Mouse (Mus musculus): Measurements from ENCODE around the gene Ostm1. TPM values are rescaled to one million over a fixed set of nuclear protein-coding genes. Genes with fewer than 3 reads are reported as not detected.

Gene Ostm1
- total RNA-seq, 2 experiments from 2014 or later, result 53.0 to 54.7 TPM

DNA sequence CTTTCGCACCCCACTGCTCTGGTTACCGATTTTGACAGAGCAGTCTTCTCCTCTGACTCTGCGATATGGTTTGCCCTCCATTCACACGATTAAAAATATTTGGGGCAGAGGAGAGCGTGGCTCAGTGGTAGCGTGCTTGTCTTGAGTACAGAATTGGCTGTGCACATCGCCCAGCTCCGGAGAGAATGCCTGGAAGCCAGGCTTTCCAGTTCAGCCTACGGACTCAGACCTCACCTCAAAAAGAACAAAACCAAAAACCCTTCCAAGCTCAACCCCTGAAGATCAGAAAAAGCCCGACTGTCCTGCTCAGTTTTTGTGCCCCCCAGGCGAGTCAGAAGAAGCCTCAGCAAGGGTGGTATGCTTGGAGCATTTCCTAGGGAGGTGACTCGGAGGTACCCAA is 29.5 kb downstream of the Ostm1 start:
- DNase-seq (ENCODE audit: low spot score in 2 of 2), result no peak
- TF ChIP-seq CTCF (conservative IDR thresholded peaks at IDR 0.05), result no peak
- Histone ChIP-seq H3K4me3 (no peak overlapping the region), H3K27ac (no peak overlapping the region)

DNA sequence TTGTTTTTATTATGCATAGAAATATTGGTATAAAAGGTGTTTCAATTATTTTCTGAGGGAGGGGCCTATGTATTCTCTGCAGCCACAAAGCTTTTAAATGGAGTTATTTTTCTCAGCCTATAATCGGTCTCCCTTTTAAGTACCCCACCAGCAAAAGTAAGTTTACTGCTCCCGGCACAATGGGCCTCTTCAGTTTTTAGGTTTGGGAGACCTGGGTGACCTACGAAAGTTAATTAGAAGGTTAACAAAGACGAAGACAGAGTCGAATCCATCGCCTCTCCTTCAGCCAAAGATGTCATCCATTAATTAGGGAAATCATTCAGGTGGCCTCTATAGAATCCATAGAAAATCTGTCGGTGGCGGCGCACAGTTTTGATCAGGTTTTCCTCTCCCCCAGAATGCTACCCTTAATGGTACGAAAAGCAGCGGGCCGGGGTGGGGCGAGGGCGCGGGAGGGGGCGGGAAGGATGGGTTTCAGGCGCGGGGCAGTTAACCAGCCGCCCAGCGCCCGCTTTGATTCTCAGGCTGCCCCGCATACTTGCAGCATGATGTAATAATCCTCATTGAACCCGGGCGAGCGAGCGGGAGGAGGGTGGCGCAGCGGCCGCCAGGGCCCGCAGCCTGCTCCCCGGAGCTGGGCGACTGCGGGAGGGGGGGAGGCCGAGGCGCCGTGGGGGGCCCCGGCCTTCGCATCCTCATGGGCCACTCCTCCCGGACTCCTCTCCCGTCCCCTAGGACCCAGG is 30.2 kb downstream of the Ostm1 start:
- peak; percentile 33 for TF ChIP-seq CTCF (conservative IDR thresholded peaks at IDR 0.05)
- no peak for DNase-seq (ENCODE audit: low spot score in 2 of 2)
- Histone ChIP-seq H3K4me3 (peak overlapping the region; percentile 41), H3K27ac (no peak overlapping the region)

DNA sequence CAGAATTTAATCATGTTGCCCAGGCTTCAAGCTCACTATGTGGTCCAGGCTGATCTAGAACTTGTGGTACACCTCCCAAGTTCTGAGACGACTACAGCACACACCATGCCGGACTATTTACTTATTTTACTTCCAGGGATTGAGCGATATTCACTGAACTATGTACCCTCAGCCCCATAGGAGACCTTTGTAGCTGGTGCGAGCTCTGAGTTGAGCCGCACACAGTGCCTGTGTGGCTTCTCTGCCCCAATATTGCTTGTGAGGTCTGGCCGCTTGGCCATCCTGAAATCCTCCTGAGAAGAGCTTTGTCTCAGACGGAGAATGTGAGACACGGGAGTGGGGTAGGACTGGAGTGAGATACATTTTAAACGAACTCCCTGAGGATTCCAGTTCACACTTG is 31.1 kb downstream of the Ostm1 start:
- no peak for DNase-seq (ENCODE audit: low spot score in 2 of 2)
- Histone ChIP-seq H3K4me3 (no peak overlapping the region), H3K27ac (no peak overlapping the region)
- no peak for TF ChIP-seq CTCF (conservative IDR thresholded peaks at IDR 0.05)

DNA sequence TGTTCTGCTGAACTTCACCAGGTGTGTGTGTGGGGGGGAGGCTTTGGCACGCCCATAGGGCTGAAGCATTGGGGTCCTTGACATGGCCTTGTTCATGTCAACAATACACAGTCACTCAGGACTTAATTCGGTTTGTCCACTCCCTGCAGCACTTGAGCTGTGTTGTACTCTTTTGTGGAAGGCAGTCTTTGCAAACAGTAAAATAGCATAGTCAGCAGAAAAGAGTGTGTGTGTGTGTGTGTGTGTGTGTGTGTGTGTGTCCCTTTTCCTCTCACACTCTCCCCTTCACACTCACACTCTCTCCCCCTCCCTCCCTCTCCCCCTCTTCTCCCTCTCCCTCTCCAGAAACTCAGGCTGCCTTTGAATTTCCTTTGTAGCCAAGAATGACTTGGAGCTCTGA is 34.7 kb downstream of the Ostm1 start:
- DNase-seq (ENCODE audit: low spot score in 2 of 2), result no peak
- Histone ChIP-seq H3K4me3 (no peak overlapping the region), H3K27ac (no peak overlapping the region)
- no peak for TF ChIP-seq CTCF (conservative IDR thresholded peaks at IDR 0.05)

DNA sequence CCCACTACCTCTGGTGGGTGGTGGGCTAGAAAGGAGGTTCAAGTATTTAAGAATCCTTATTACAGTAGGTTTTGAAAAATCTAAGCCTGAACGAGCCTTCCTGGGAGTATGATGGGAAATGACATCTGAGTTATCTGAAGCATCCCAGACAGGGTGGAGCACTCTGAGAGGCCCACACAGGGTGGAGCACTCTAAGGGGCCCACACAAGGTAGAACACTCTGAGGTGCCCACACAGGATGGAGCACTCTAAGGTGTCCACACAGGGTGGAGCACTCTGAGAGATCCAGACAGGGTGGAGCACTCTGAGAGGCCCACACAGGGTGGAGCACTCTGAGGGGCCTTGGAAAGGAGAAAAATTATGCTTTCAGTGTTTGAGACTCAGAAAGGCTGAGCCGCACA is 42.3 kb downstream of the Ostm1 start:
- TF ChIP-seq CTCF (conservative IDR thresholded peaks at IDR 0.05), result no peak
- Histone ChIP-seq H3K4me3 (no peak overlapping the region), H3K27ac (no peak overlapping the region)
- no peak for DNase-seq (ENCODE audit: low spot score in 2 of 2)

DNA sequence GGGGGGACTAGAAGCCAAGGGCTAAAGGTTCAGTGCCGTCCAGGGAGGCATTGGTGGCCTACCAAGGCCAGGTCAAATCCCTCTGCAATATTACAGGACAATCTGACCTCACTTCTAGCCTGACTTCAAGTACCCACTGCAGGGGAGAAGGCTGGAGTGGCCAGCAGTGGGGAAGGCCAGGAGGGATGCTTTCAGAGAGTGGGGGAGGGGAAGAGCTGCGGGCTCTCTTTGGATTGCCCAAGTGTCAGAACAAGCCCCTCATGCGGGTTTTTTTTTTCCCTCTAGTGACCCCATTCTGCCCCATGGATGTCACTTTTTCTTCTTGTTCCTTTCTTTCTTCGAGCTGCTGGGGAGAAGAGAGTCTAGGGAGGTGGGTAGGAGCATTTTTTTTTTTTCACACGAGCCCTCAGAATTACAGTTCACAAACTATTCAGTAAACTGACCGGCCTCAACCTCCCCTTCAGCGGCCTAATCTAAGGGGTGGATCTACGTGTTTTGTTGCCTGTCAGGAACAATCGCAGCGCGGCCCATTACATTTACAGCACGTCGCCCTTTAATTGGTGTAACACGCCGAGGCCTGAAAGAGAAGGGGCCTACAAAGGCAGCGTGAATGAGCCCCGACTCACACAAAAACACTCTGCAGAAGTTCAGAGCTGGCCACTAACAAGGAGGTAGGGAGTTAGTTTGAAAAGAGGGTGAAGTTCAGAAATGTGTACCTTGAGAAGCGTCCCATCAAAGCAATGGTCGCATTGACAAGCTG is 47.2 kb downstream of the Ostm1 start:
- Histone ChIP-seq H3K27ac (peak overlapping the region; percentile 43; the same call in 1 of the 2 replicates), H3K4me3 (no peak overlapping the region)
- DNase-seq (ENCODE audit: low spot score in 2 of 2), result no peak
- no peak for TF ChIP-seq CTCF (conservative IDR thresholded peaks at IDR 0.05)

DNA sequence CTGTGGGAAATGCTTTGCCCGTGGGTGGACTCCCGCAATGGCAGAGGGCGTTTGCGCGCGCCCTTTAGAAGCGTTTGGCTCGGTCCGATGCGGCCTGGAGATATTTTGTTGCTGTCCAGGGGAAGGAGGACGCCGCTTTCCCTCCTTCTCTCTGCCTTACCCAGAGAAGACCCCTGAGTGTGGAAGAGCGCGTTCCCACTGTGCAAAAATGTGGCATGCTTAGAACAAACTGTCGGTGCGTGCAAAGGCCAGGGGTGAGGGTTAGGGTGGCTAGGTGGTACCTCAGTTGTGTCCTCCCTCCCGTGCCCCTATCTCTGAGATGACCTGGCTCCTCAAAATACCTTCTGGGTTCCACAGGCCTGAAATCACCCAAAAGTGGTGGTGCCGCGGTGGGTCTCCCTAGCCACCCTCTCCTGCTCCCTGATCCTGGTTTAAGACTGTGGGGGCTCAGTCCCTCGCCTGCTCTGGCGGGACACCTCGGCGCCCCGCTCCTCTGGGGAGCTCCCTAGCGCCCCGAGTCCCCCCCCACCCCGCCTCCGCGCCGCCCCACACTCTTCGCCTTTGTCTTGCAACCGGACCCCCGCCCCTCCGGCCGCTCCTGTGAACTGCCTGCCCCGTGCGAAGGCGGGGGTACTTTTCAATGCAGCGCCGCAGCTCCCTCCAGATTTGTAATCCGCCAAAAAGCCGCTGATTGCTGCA is 48.3 kb downstream of the Ostm1 start:
- Histone ChIP-seq H3K27ac (peak overlapping the region; percentile 43; the same call in 1 of the 2 replicates), H3K4me3 (peak overlapping the region; percentile 39)
- DNase-seq (ENCODE audit: low spot score in 2 of 2), result no peak
- no peak for TF ChIP-seq CTCF (conservative IDR thresholded peaks at IDR 0.05)

DNA sequence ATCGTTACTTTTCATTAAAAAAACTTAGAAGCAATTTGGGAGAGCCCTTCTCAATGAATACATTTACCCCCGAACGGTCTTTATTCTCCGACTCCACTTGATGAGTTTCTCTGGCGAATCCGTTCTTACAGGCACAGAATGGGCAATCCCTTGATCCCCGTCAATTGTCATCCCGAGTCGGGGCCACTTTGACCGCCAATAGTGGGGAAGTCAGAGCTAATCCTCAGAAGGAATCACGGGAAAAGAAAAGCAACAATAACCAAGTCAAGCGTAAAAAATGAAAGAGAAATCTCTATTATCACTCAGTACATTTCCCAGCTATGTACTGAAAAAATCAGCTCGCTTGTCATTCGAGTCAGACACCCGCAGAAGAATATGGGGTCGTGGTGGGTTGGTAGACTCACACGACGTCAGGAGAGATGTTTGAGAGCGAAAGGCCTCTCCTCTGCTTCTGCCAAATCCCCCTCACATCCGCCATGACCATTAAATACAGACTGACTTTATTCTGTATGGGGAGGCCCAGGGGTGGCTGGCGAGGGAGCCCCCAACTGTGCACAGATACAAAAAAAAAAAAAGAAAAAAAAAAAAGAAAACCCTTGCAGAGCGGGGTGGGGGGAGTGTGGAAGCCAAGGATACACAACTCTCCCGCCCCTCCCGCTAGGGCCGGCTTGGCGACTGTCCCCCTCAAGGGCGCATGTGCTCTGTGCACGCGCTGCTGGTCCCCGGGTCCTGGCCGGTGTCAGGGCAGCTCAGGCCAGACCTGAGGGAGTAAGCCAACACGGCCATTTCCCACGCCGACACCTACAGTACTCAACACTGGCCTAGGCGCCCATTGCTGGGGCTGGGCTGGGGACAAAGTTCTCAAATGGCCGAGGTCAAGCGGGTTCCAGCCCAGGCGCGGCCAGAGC is 49.1 kb downstream of the Ostm1 start:
- no peak for DNase-seq (ENCODE audit: low spot score in 2 of 2)
- no peak for TF ChIP-seq CTCF (conservative IDR thresholded peaks at IDR 0.05)
- Histone ChIP-seq H3K4me3 (peak overlapping the region; percentile 40), H3K27ac (peak overlapping the region; percentile 43; the same call in 1 of the 2 replicates)

DNA sequence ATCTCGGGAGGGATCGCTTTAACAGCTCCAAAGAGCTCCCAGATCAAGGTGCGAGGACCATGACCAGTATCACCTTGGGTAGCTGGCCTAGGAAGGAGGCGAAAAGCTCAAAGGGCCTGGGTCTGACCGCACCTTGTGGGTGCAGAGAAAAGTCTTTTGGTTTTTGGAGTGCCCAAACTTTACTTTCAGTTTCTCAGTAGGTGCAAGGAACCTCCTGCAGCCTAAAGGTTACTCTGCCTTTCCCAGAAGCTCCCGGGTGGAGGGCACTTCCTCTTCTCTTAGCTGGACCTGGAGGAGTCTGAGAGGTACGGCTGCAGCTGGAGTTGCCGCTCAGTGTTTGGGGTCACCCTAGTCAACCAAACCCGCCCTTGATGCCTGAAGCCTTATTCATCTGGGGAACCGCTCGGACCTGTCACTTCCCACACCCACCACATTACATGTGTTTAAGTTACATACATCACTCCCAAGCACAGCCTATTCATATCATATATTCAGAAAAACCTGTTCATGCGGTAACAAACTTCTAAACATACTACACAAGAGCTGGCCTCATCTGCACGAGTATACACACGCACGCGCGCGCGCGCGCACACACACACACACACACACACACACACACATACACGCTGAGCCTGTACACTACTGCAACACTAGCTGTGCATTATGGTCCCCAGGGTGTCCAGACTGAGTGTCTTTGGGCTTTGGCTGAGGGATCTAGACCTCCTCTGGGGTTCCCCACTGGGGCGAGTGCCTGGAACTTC is 49.9 kb downstream of the Ostm1 start:
- H3K4me3 ChIP-seq, result peak overlapping the region; percentile 40; the same call in 1 of the 2 replicates
- no peak for TF ChIP-seq CTCF (conservative IDR thresholded peaks at IDR 0.05)
- H3K27ac ChIP-seq, result no peak overlapping the region
- no peak for DNase-seq (ENCODE audit: low spot score in 2 of 2)

DNA sequence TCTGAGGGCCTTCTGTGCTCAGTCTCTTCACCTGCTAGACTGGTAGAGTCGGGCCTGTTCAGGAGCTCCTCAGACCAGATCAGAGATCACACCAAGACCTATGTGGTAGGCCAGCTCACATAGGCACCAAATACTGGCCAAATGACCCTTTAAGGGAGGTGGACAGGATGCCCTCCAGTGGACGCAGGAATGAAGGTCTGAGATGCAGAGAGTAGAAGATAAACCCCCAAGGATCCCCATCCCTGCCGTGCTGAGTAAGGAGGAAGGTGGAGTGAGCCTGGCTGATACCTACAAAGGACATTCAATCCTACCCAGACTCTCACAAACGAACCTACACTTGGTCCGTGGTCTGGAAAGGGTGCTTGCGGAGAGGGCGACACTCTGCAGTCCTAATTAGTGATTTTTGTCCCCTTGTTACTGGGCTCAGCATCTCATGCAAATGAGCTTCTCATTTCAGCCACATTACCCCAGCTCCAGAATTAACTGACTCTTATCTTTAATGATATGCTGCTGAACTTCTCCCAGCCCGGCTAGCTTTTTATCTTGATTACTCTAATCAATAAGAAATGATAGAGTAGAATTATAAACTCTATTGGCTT is 50.6 kb downstream of the Ostm1 start:
- H3K27ac ChIP-seq, result no peak overlapping the region
- H3K4me3 ChIP-seq, result no peak overlapping the region
- DNase-seq (ENCODE audit: low spot score in 2 of 2), result no peak
- TF ChIP-seq CTCF (conservative IDR thresholded peaks at IDR 0.05), result no peak; the same call in 1 of the 2 replicates

DNA sequence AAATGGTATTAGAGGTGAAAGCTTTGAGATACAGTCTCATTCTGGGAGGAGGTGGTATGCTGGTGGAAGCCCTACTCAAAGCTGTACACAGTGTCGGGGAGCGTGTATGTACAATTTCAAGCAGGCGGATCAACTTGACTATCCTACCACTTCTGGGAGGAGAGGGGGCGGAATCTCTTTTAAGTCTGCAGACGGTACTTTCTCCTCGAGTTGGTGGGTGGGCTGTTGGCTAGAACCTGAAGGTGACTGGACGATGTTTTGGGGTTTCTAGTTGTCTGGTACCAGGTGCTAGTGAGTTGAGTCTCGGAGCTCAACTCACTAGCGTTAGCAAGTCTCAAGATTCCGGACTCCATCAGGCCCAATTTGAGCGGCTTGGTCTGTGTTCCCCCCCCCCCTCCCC is 51.4 kb downstream of the Ostm1 start:
- Histone ChIP-seq H3K4me3 (no peak overlapping the region), H3K27ac (no peak overlapping the region)
- no peak for TF ChIP-seq CTCF (conservative IDR thresholded peaks at IDR 0.05)
- DNase-seq (ENCODE audit: low spot score in 2 of 2), result no peak

Data from layer of hippocampus, adult 2 months (tissue).